Mouse (Mus musculus): ENCODE measurements around the gene Bpgm. TPM values are rescaled to one million over a fixed set of nuclear protein-coding genes. Genes with fewer than 3 reads are reported as not detected.

Gene Bpgm
- 10.4 and 14.7 TPM in 2 replicates for polyA plus RNA-seq (2012; rRNA removed; ENCODE audit: low replicate concordance)

GRCm38 (mm10) chr6:34475974-34476794 lies at the start of gene Bpgm:
Bpgm (plus strand) TSS chr6:34476207.

Other genes with a start within 250 kb of the Bpgm start
- gene Akr1b3, start 158.7 kb upstream of the Bpgm start, polyA plus RNA-seq (2012; rRNA removed; ENCODE audit: low replicate concordance) = 27.5 and 28.9 TPM in 2 replicates
- gene Akr1b8, start 122.1 kb upstream of the Bpgm start, polyA plus RNA-seq (2012; rRNA removed; ENCODE audit: low replicate concordance) = 2.2 and 17.3 TPM in 2 replicates
- gene Akr1b10, start 92.0 kb upstream of the Bpgm start, polyA plus RNA-seq (2012; rRNA removed; ENCODE audit: low replicate concordance) = 4.8 and 9.3 TPM in 2 replicates
- gene Akr1b7, start 63.9 kb upstream of the Bpgm start, polyA plus RNA-seq (2012; rRNA removed; ENCODE audit: low replicate concordance) = 14.0 and 37.1 TPM in 2 replicates
- gene Cald1, start 122.3 kb downstream of the Bpgm start, polyA plus RNA-seq (2012; rRNA removed; ENCODE audit: low replicate concordance) = 2.1 and 6.8 TPM in 2 replicates

Data from duodenum, adult 2 months (tissue).